Mouse (Mus musculus) lung, postnatal 0 days (tissue): Measurements from ENCODE around the gene Sephs2. TPM values are rescaled to one million over a fixed set of nuclear protein-coding genes. Genes with fewer than 3 reads are reported as not detected.
A peak's percentile ranks its signal among the peaks of the same experiment; 100 is the strongest.

Source experiments
- ATAC-seq: fragments of 200-750 bp; cut with Nextera tagmentation; 2 replicates; pipeline ENCODE4 v1.8.0; 2017; ENCODE audit warnings: moderate library complexity
- DNase-seq: peaks from one replicate; pipeline ENCODE4 v3.0.0-alpha.2; 2016; ENCODE audit warnings: low spot score
- H3K27ac ChIP-seq: fragments of 300-500 bp; sonication (generic); 2 replicates; pipeline ENCODE4 v1.5.1; 2014; ENCODE audit warnings: antibody characterized with exemption, mild to moderate bottlenecking, low read length, mixed read lengths
- H3K27me3 ChIP-seq: fragments of 300-500 bp; sonication (generic); replicated peaks from 2 replicates; pipeline ENCODE4 v1.6.1; 2014; ENCODE audit warnings: low read length, mixed read lengths; ENCODE audit not compliant: insufficient read depth
- H3K36me3 ChIP-seq: fragments of 300-500 bp; sonication (generic); 2 replicates; pipeline ENCODE4 v1.6.1; 2014; ENCODE audit warnings: low read length, mixed read lengths; ENCODE audit not compliant: insufficient read depth
- H3K4me1 ChIP-seq: fragments of 300-500 bp; sonication (generic); 2 replicates; pipeline ENCODE4 v1.6.1; 2014; ENCODE audit warnings: antibody characterized with exemption, low read depth, low read length, mixed read lengths; ENCODE audit not compliant: insufficient read depth
- H3K4me2 ChIP-seq: fragments of 300-500 bp; sonication (generic); replicated peaks from 2 replicates; pipeline ENCODE4 v1.6.1; 2014; ENCODE audit warnings: low read depth, mild to moderate bottlenecking, low read length, moderate library complexity, mixed read lengths
- H3K4me3 ChIP-seq: fragments of 300-500 bp; sonication (generic); 2 replicates; pipeline ENCODE4 v1.5.1; 2014; ENCODE audit warnings: low read depth, low read length
- H3K9ac ChIP-seq: fragments of 300-500 bp; sonication (generic); replicated peaks from 2 replicates; pipeline ENCODE4 v1.6.1; 2014; ENCODE audit warnings: low read depth, mild to moderate bottlenecking
- H3K9me3 ChIP-seq: fragments of 300-500 bp; sonication (generic); 2 replicates; pipeline ENCODE4 v1.6.1; 2016; ENCODE audit warnings: low read length, mixed read lengths
- CTCF ChIP-seq: IDR thresholded peaks from 2 replicates; pipeline ENCODE4 v1.5.1; 2016; ENCODE audit warnings: antibody characterized with exemption, mild to moderate bottlenecking
- EP300 ChIP-seq: IDR thresholded peaks from 2 replicates; pipeline ENCODE4 v1.6.1; 2016; ENCODE audit warnings: antibody characterized with exemption, mild to moderate bottlenecking, control low read depth
- WGBS: fragments of 180-500 bp; shearing (Covaris S2); extraction: QIAGEN DNeasy Blood & Tissue Kit; methylation state at CpG from one replicate; pipeline ENCODE4 v1.1.7; 2014; 5-methylcytosine and 5-hydroxymethylcytosine counted together
- polyA plus RNA-seq: library from polyadenylated mRNA; unstranded; fragments of >200 nt; fragmentation: Nextera tagmentation; extraction: Ambion mirVana; gene quantifications from 2 replicates; pipeline ENCODE4 v1.2.1, GENCODE M21; 2015

Gene Sephs2
- polyA plus RNA-seq, 1 experiment from 2014 or later: 59.4 TPM

- peak overlapping the region; percentile 89 for H3K27ac ChIP-seq
- H3K4me1 ChIP-seq: peaks cover 8% of the 10 kb centered on the region
- no peaks in the 10 kb centered on the region for H3K27me3 ChIP-seq
- H3K9ac ChIP-seq: peak overlapping the region; percentile 73
- DNase-seq: peak; percentile 33
- no peaks in the 10 kb centered on the region for H3K36me3 ChIP-seq
- 18% methylated on average over 32 of the region's 50 CpGs for WGBS
- ATAC-seq: peak; percentile 57
- H3K4me2 ChIP-seq: peak overlapping the region; percentile 73
- no peaks in the 10 kb centered on the region for H3K9me3 ChIP-seq
- H3K4me3 ChIP-seq: peak overlapping the region; percentile 70
- TF ChIP-seq EP300 (no peak), CTCF (no peak)
These were observed 534 bp downstream of the Sephs2 start for GRCm38 (mm10) chr7:127273118-127273923.

DNA sequence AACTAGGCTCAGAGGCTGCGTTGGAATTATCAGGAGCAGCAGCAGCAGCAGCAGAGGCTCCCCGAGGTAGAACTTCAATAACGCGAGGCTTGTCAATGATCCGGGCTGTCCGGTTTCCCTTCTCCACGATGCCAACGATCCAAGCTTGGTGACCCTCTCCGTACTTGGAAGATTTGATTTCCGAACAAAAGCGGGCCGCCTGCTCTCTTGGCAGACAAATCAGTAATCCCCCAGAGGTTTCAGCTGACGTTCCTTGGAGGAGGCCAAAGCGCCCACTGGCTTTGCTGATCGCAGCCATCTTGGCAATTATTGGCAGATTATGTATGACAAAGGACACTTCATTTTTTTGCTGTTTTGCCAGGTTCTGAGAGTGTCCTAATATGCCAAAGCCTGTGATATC is 1.3 kb downstream of the Sephs2 start:
- DNase-seq (no peak), ATAC-seq (no peak)
- WGBS: 94% methylated on average over 15 of the region's 15 CpGs
- H3K36me3 ChIP-seq: no peaks in the 10 kb centered on the region
- H3K4me2 ChIP-seq: peak overlapping the region; percentile 73
- no peaks in the 10 kb centered on the region for H3K9me3 ChIP-seq
- no peaks in the 10 kb centered on the region for H3K27me3 ChIP-seq
- 0 out of 2 replicates have a peak overlapping the region, but pooled peaks have one; percentile 1 for H3K9ac ChIP-seq
- TF ChIP-seq EP300: no peak
- TF ChIP-seq CTCF: no peak
- peak overlapping the region; percentile 70; the same call in 1 of the 2 replicates for H3K4me3 ChIP-seq
- peaks cover 8% of the 10 kb centered on the region for H3K4me1 ChIP-seq
- no peak overlapping the region for H3K27ac ChIP-seq

GRCm38 (mm10) chr7:127271093-127271492 is 2.8 kb downstream of the Sephs2 start:
- no peak overlapping the region for H3K27ac ChIP-seq
- TF ChIP-seq EP300 (no peak), CTCF (no peak)
- H3K36me3 ChIP-seq: no peaks in the 10 kb centered on the region
- no peak for DNase-seq
- WGBS: 94% methylated on average over 4 of the region's 4 CpGs
- no peaks in the 10 kb centered on the region for H3K9me3 ChIP-seq
- H3K4me3 ChIP-seq: no peak overlapping the region
- no peak overlapping the region for H3K9ac ChIP-seq
- ATAC-seq: no peak
- H3K4me1 ChIP-seq: peaks cover 8% of the 10 kb centered on the region
- no peak overlapping the region for H3K4me2 ChIP-seq
- H3K27me3 ChIP-seq: no peaks in the 10 kb centered on the region

GRCm38 (mm10) chr7:127270666-127271065 is 3.2 kb downstream of the Sephs2 start:
- DNase-seq: no peak
- Histone ChIP-seq H3K4me3 (no peak overlapping the region), H3K4me1 (peaks cover 8% of the 10 kb centered on the region), H3K9me3 (no peaks in the 10 kb centered on the region), H3K4me2 (no peak overlapping the region), H3K36me3 (no peaks in the 10 kb centered on the region), H3K27ac (no peak overlapping the region), H3K9ac (no peak overlapping the region), H3K27me3 (no peaks in the 10 kb centered on the region)
- TF ChIP-seq CTCF: no peak
- no peak for TF ChIP-seq EP300
- 83% methylated on average over 5 of the region's 5 CpGs for WGBS
- no peak for ATAC-seq

GRCm38 (mm10) chr7:127270256-127270655 is 3.6 kb downstream of the Sephs2 start:
- DNase-seq (peak; percentile 62), ATAC-seq (no peak)
- H3K4me3 ChIP-seq: no peak overlapping the region
- H3K27me3 ChIP-seq: no peaks in the 10 kb centered on the region
- peaks cover 8% of the 10 kb centered on the region for H3K4me1 ChIP-seq
- H3K9ac ChIP-seq: no peak overlapping the region
- TF ChIP-seq EP300: no peak
- no peak for TF ChIP-seq CTCF
- no peak overlapping the region for H3K4me2 ChIP-seq
- no peaks in the 10 kb centered on the region for H3K9me3 ChIP-seq
- no peak overlapping the region for H3K27ac ChIP-seq
- 72% methylated on average over 2 of the region's 2 CpGs for WGBS
- no peaks in the 10 kb centered on the region for H3K36me3 ChIP-seq

DNA sequence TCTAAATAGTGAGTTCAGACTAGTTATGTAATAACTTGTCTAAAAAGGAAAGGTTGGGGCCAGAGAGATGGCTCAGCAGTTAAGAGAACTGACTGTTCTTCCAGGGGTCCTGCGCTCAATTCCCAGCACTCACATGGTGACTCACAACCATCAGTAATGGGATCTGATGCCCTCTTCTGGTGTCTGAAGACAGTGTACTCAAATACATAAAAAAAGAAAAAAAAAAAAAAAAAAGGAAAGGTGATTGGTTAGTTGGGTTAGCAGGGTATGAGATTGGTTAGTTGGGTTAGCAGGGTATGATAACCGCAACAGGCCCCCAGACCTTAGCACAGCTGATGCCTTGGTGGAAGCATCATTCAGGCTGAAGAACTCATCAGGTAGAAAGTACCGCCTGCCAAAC is 10.3 kb downstream of the Sephs2 start:
- no peak overlapping the region for H3K27ac ChIP-seq
- no peak for DNase-seq
- no peak overlapping the region for H3K9ac ChIP-seq
- H3K4me1 ChIP-seq: peaks cover 3% of the 10 kb centered on the region; the same call in 1 of the 2 replicates
- no peaks in the 10 kb centered on the region for H3K9me3 ChIP-seq
- no peaks in the 10 kb centered on the region for H3K27me3 ChIP-seq
- TF ChIP-seq EP300 (no peak), CTCF (no peak)
- no peaks in the 10 kb centered on the region for H3K36me3 ChIP-seq
- WGBS: 90% methylated on average over 3 of the region's 3 CpGs
- no peak for ATAC-seq
- no peak overlapping the region for H3K4me3 ChIP-seq
- H3K4me2 ChIP-seq: no peak overlapping the region
